Mouse (Mus musculus) kidney, adult 2 months (tissue): ENCODE measurements around the gene Sgca. TPM values are rescaled to one million over a fixed set of nuclear protein-coding genes. Genes with fewer than 3 reads are reported as not detected.
"Not testable (repeated sequence)": the region's sequence is repeated elsewhere in the genome, so short reads cannot be mapped to it uniquely, and the experiment has no call there.

ENCODE experiments used
- DNase-seq: peaks from one replicate; pipeline ENCODE4 v3.0.0; 2021
- H3K27ac ChIP-seq: fragments of 200-500 bp; 2 replicates; pipeline ENCODE4 v1.5.1; 2012; ENCODE audit warnings: low read depth, low read length, control low read depth, inconsistent platforms; ENCODE audit not compliant: insufficient read depth
- H3K27me3 ChIP-seq: fragments of 200-500 bp; replicated peaks from 2 replicates; pipeline ENCODE4 v1.6.1; 2012; ENCODE audit warnings: mild to moderate bottlenecking, moderate library complexity, low read length, inconsistent platforms; ENCODE audit not compliant: control insufficient read depth, insufficient read depth
- H3K36me3 ChIP-seq: fragments of 200-500 bp; 2 replicates; pipeline ENCODE4 v1.6.1; 2012; ENCODE audit warnings: mild to moderate bottlenecking, moderate library complexity, low read length, inconsistent platforms; ENCODE audit not compliant: control insufficient read depth, insufficient read depth
- H3K4me1 ChIP-seq: fragments of 200-500 bp; 2 replicates; pipeline ENCODE4 v1.6.1; 2011; ENCODE audit warnings: low read length; ENCODE audit not compliant: control insufficient read depth, insufficient read depth
- H3K4me3 ChIP-seq: fragments of 200-500 bp; 2 replicates; pipeline ENCODE4 v1.5.1; 2011; ENCODE audit warnings: mild to moderate bottlenecking, low read depth, low read length, control low read depth; ENCODE audit not compliant: insufficient read depth
- CTCF ChIP-seq: fragments of 200-500 bp; conservative IDR thresholded peaks from 2 replicates; pipeline ENCODE4 v1.5.1; 2011; ENCODE audit warnings: low read depth, mild to moderate bottlenecking, control low read depth, low read length, moderate library complexity, mixed read lengths; ENCODE audit not compliant: insufficient read depth, insufficient read length
- POLR2A ChIP-seq: fragments of 200-500 bp; IDR thresholded peaks from one replicate; pipeline ENCODE4 v1.6.1; 2011; ENCODE audit warnings: low read depth, low read length, control low read depth
- WGBS: fragments of 180-500 bp; shearing (Covaris S2); methylation state at CpG from one replicate; pipeline ENCODE4 v1.1.7; 2018; 5-methylcytosine and 5-hydroxymethylcytosine counted together
- polyA plus RNA-seq: library from polyadenylated mRNA; depleted of rRNA; stranded (reverse); fragments of >200 nt; gene quantifications from 2 replicates; pipeline ENCODE4 v1.2.3, GENCODE M21; 2012

Gene Sgca
- polyA plus RNA-seq, 1 experiment = 23.9 TPM

GRCm38 (mm10) chr11:94971895-94972615 is 4.1 kb downstream of the Sgca start:
- WGBS = 66% methylated on average over 16 of the region's 16 CpGs
- Histone ChIP-seq H3K27ac (no peak overlapping the region), H3K36me3 (no peaks in the 10 kb centered on the region), H3K27me3 (no peaks in the 10 kb centered on the region), H3K4me3 (no peak overlapping the region), H3K4me1 (no peaks in the 10 kb centered on the region)
- no peak for DNase-seq
- TF ChIP-seq CTCF (no peak), POLR2A (no peak)

GRCm38 (mm10) chr11:94970210-94970943 is 5.8 kb downstream of the Sgca start:
- no peak overlapping the region for H3K27ac ChIP-seq
- no peaks in the 10 kb centered on the region for H3K4me1 ChIP-seq
- DNase-seq = peak; percentile 80
- no peaks in the 10 kb centered on the region for H3K36me3 ChIP-seq
- H3K27me3 ChIP-seq = no peaks in the 10 kb centered on the region
- TF ChIP-seq CTCF = peak; percentile 58
- no peak for TF ChIP-seq POLR2A
- no peak overlapping the region for H3K4me3 ChIP-seq
- whole genome bisulfite sequencing = 64% methylated on average over 15 of the region's 15 CpGs

GRCm38 (mm10) chr11:94969709-94970108 is 6.4 kb downstream of the Sgca start:
- DNase-seq, H3K36me3 ChIP-seq, H3K4me1 ChIP-seq, H3K27ac ChIP-seq, H3K4me3 ChIP-seq, H3K27me3 ChIP-seq: not testable (repeated sequence)
- 82% methylated on average over 4 of the region's 4 CpGs for WGBS

- Histone ChIP-seq H3K4me3 (no peak overlapping the region), H3K4me1 (no peaks in the 10 kb centered on the region), H3K27ac (no peak overlapping the region), H3K36me3 (no peaks in the 10 kb centered on the region), H3K27me3 (no peaks in the 10 kb centered on the region)
- WGBS = 85% methylated on average over 7 of the region's 7 CpGs
- TF ChIP-seq POLR2A = no peak
- TF ChIP-seq CTCF = no peak
- no peak for DNase-seq
Measured at GRCm38 (mm10) chr11:94968187-94968586, 7.9 kb downstream of the Sgca start.

GRCm38 (mm10) chr11:94967419-94967818 is 8.7 kb downstream of the Sgca start, which contains the start of gene Hils1:
Hils1 (plus strand) TSS chr11:94967593.
- H3K27ac ChIP-seq = no peak within 1 kb of the TSS
- no peak within 1 kb of the TSS for H3K4me3 ChIP-seq
- DNase-seq = no peak
- H3K27me3 ChIP-seq = no peaks in the 10 kb centered on the region
- H3K36me3 ChIP-seq = no peaks in the 10 kb centered on the region
- 47% methylated on average over 4 of the region's 4 CpGs for WGBS
- H3K4me1 ChIP-seq = no peaks in the 10 kb centered on the region
- no peak for TF ChIP-seq POLR2A
- TF ChIP-seq CTCF = no peak

GRCm38 (mm10) chr11:94962534-94963101 is 13.5 kb downstream of the Sgca start:
- Histone ChIP-seq H3K27me3 (no peaks in the 10 kb centered on the region), H3K4me3 (no peak overlapping the region), H3K27ac (no peak overlapping the region), H3K36me3 (no peaks in the 10 kb centered on the region), H3K4me1 (peaks cover 7% of the 10 kb centered on the region; the same call in 1 of the 2 replicates)
- no peak for DNase-seq
- 50% methylated on average over 5 of the region's 5 CpGs for WGBS
- TF ChIP-seq POLR2A (no peak), CTCF (no peak)
